Mouse (Mus musculus): Measurements from ENCODE around the gene Zbtb9. TPM values are rescaled to one million over a fixed set of nuclear protein-coding genes. Genes with fewer than 3 reads are reported as not detected.

The Zbtb9 gene
- polyA plus RNA-seq, 1 experiment from 2014 or later = 11.5 TPM

- H3K4me3 ChIP-seq (ENCODE audit: low read depth, low read length) = peak overlapping the region; percentile 43
- peaks cover 17% of the 10 kb centered on the region for H3K36me3 ChIP-seq (ENCODE audit: control insufficient read depth, insufficient read depth, low read length)
- no peak overlapping the region; the same call in 1 of the 2 replicates for H3K9ac ChIP-seq (ENCODE audit: low read length)
- ATAC-seq (ENCODE audit: insufficient number of reproducible peaks, low FRiP score, low TSS enrichment, low read depth) = no peak
- H3K4me1 ChIP-seq (ENCODE audit: control insufficient read depth, insufficient read depth, low read length) = peaks cover 6% of the 10 kb centered on the region; the same call in 1 of the 2 replicates
- no peaks in the 10 kb centered on the region for H3K9me3 ChIP-seq (ENCODE audit: control insufficient read depth, low read length)
- WGBS = 36% methylated on average over 12 of the region's 12 CpGs
- DNase-seq (ENCODE audit: low spot score) = no peak
- H3K27ac ChIP-seq (replicated peaks; ENCODE audit: low read depth, low read length) = peak overlapping the region; percentile 36; the same call in 1 of the 2 replicates
- H3K4me2 ChIP-seq (ENCODE audit: low read depth, severe bottlenecking) = peak overlapping the region; percentile 61
- H3K27me3 ChIP-seq (ENCODE audit: control insufficient read depth, insufficient read depth, low read length) = no peaks in the 10 kb centered on the region
Measured at GRCm38 (mm10) chr17:27018555-27019196, 45.7 kb downstream of the Zbtb9 start.

GRCm38 (mm10) chr17:27021076-27021475 is 48.1 kb downstream of the Zbtb9 start:
- H3K9ac ChIP-seq (ENCODE audit: low read length) = no peak overlapping the region
- H3K36me3 ChIP-seq (ENCODE audit: control insufficient read depth, insufficient read depth, low read length) = peaks cover 25% of the 10 kb centered on the region
- no peak overlapping the region for H3K27ac ChIP-seq (replicated peaks; ENCODE audit: low read depth, low read length)
- ATAC-seq (ENCODE audit: insufficient number of reproducible peaks, low FRiP score, low TSS enrichment, low read depth) (no peak), DNase-seq (ENCODE audit: low spot score) (no peak)
- H3K4me2 ChIP-seq (ENCODE audit: low read depth, severe bottlenecking) = no peak overlapping the region
- H3K9me3 ChIP-seq (ENCODE audit: control insufficient read depth, low read length) = no peaks in the 10 kb centered on the region
- no peak overlapping the region for H3K4me3 ChIP-seq (ENCODE audit: low read depth, low read length)
- peaks cover 6% of the 10 kb centered on the region; the same call in 1 of the 2 replicates for H3K4me1 ChIP-seq (ENCODE audit: control insufficient read depth, insufficient read depth, low read length)
- 92% methylated on average over 14 of the region's 14 CpGs for WGBS
- H3K27me3 ChIP-seq (ENCODE audit: control insufficient read depth, insufficient read depth, low read length) = no peaks in the 10 kb centered on the region

GRCm38 (mm10) chr17:27021736-27022135 is 48.8 kb downstream of the Zbtb9 start:
- ATAC-seq (ENCODE audit: insufficient number of reproducible peaks, low FRiP score, low TSS enrichment, low read depth) = no peak
- 92% methylated on average over 9 of the region's 9 CpGs for WGBS

GRCm38 (mm10) chr17:27023342-27023741 is 50.4 kb downstream of the Zbtb9 start:
- H3K27me3 ChIP-seq (ENCODE audit: control insufficient read depth, insufficient read depth, low read length) = no peaks in the 10 kb centered on the region
- H3K4me1 ChIP-seq (ENCODE audit: control insufficient read depth, insufficient read depth, low read length) = peaks cover 11% of the 10 kb centered on the region
- H3K4me2 ChIP-seq (ENCODE audit: low read depth, severe bottlenecking) = no peak overlapping the region; the same call in 1 of the 2 replicates
- H3K27ac ChIP-seq (replicated peaks; ENCODE audit: low read depth, low read length) = no peak overlapping the region
- H3K9ac ChIP-seq (ENCODE audit: low read length) = no peak overlapping the region
- 92% methylated on average over 4 of the region's 4 CpGs for WGBS
- DNase-seq (ENCODE audit: low spot score) (no peak), ATAC-seq (ENCODE audit: insufficient number of reproducible peaks, low FRiP score, low TSS enrichment, low read depth) (no peak)
- no peaks in the 10 kb centered on the region for H3K9me3 ChIP-seq (ENCODE audit: control insufficient read depth, low read length)
- H3K4me3 ChIP-seq (ENCODE audit: low read depth, low read length) = no peak overlapping the region
- peaks cover 25% of the 10 kb centered on the region for H3K36me3 ChIP-seq (ENCODE audit: control insufficient read depth, insufficient read depth, low read length)

More at GRCm38 (mm10) chr17:27021736-27022135, 48.8 kb downstream of the Zbtb9 start:
- Histone ChIP-seq H3K27me3 (ENCODE audit: control insufficient read depth, insufficient read depth, low read length) (no peaks in the 10 kb centered on the region), H3K9ac (ENCODE audit: low read length) (no peak overlapping the region), H3K4me1 (ENCODE audit: control insufficient read depth, insufficient read depth, low read length) (peaks cover 6% of the 10 kb centered on the region; the same call in 1 of the 2 replicates), H3K4me2 (ENCODE audit: low read depth, severe bottlenecking) (no peak overlapping the region), H3K27ac (replicated peaks; ENCODE audit: low read depth, low read length) (no peak overlapping the region), H3K9me3 (ENCODE audit: control insufficient read depth, low read length) (no peaks in the 10 kb centered on the region), H3K4me3 (ENCODE audit: low read depth, low read length) (no peak overlapping the region), H3K36me3 (ENCODE audit: control insufficient read depth, insufficient read depth, low read length) (peaks cover 25% of the 10 kb centered on the region)
- DNase-seq (ENCODE audit: low spot score) = no peak

- DNase-seq (ENCODE audit: low spot score) = no peak
- 96% methylated on average over 17 of the region's 17 CpGs for WGBS
- no peaks in the 10 kb centered on the region for H3K9me3 ChIP-seq (ENCODE audit: control insufficient read depth, low read length)
- no peak overlapping the region for H3K9ac ChIP-seq (ENCODE audit: low read length)
- H3K27me3 ChIP-seq (ENCODE audit: control insufficient read depth, insufficient read depth, low read length) = no peaks in the 10 kb centered on the region
- no peak overlapping the region for H3K4me2 ChIP-seq (ENCODE audit: low read depth, severe bottlenecking)
- H3K27ac ChIP-seq (replicated peaks; ENCODE audit: low read depth, low read length) = no peak overlapping the region
- peaks cover 24% of the 10 kb centered on the region for H3K36me3 ChIP-seq (ENCODE audit: control insufficient read depth, insufficient read depth, low read length)
- peaks cover 7% of the 10 kb centered on the region for H3K4me1 ChIP-seq (ENCODE audit: control insufficient read depth, insufficient read depth, low read length)
- no peak for ATAC-seq (ENCODE audit: insufficient number of reproducible peaks, low FRiP score, low TSS enrichment, low read depth)
- H3K4me3 ChIP-seq (ENCODE audit: low read depth, low read length) = no peak overlapping the region
Measured at GRCm38 (mm10) chr17:27025326-27025902, 52.4 kb downstream of the Zbtb9 start.

- no peak overlapping the region for H3K9ac ChIP-seq (ENCODE audit: low read length)
- WGBS = 95% methylated on average over 3 of the region's 3 CpGs
Measured at GRCm38 (mm10) chr17:27025951-27026350, 53.0 kb downstream of the Zbtb9 start.

GRCm38 (mm10) chr17:27027460-27028283 is 54.7 kb downstream of the Zbtb9 start:
- WGBS = 32% methylated on average over 12 of the region's 12 CpGs
- ATAC-seq (ENCODE audit: insufficient number of reproducible peaks, low FRiP score, low TSS enrichment, low read depth) = 0 out of 2 replicates have a peak, but pooled peaks have one; percentile 35

More at GRCm38 (mm10) chr17:27025951-27026350, 53.0 kb downstream of the Zbtb9 start:
- Histone ChIP-seq H3K27ac (replicated peaks; ENCODE audit: low read depth, low read length) (no peak overlapping the region), H3K4me3 (ENCODE audit: low read depth, low read length) (no peak overlapping the region), H3K4me2 (ENCODE audit: low read depth, severe bottlenecking) (no peak overlapping the region), H3K9me3 (ENCODE audit: control insufficient read depth, low read length) (no peaks in the 10 kb centered on the region), H3K36me3 (ENCODE audit: control insufficient read depth, insufficient read depth, low read length) (peaks cover 21% of the 10 kb centered on the region), H3K27me3 (ENCODE audit: control insufficient read depth, insufficient read depth, low read length) (no peaks in the 10 kb centered on the region), H3K4me1 (ENCODE audit: control insufficient read depth, insufficient read depth, low read length) (peaks cover 7% of the 10 kb centered on the region)
- DNase-seq (ENCODE audit: low spot score) (no peak), ATAC-seq (ENCODE audit: insufficient number of reproducible peaks, low FRiP score, low TSS enrichment, low read depth) (no peak)

GRCm38 (mm10) chr17:27028284-27028795 is 55.4 kb downstream of the Zbtb9 start:
- peak overlapping the region; percentile 89 for H3K4me2 ChIP-seq (ENCODE audit: low read depth, severe bottlenecking)
- peak overlapping the region; percentile 79 for H3K27ac ChIP-seq (replicated peaks; ENCODE audit: low read depth, low read length)
- 0% methylated on average over 19 of the region's 19 CpGs for WGBS
- no peaks in the 10 kb centered on the region for H3K27me3 ChIP-seq (ENCODE audit: control insufficient read depth, insufficient read depth, low read length)
- ATAC-seq (ENCODE audit: insufficient number of reproducible peaks, low FRiP score, low TSS enrichment, low read depth) (peak; percentile 44; the same call in 1 of the 2 replicates), DNase-seq (ENCODE audit: low spot score) (peak; percentile 97)
- peaks cover 9% of the 10 kb centered on the region for H3K36me3 ChIP-seq (ENCODE audit: control insufficient read depth, insufficient read depth, low read length)
- peak overlapping the region; percentile 96 for H3K9ac ChIP-seq (ENCODE audit: low read length)
- H3K9me3 ChIP-seq (ENCODE audit: control insufficient read depth, low read length) = no peaks in the 10 kb centered on the region
- H3K4me1 ChIP-seq (ENCODE audit: control insufficient read depth, insufficient read depth, low read length) = peaks cover 7% of the 10 kb centered on the region
- peak overlapping the region; percentile 79 for H3K4me3 ChIP-seq (ENCODE audit: low read depth, low read length)

More at GRCm38 (mm10) chr17:27027460-27028283, 54.7 kb downstream of the Zbtb9 start:
- H3K27me3 ChIP-seq (ENCODE audit: control insufficient read depth, insufficient read depth, low read length) = no peaks in the 10 kb centered on the region
- H3K4me3 ChIP-seq (ENCODE audit: low read depth, low read length) = peak overlapping the region; percentile 79
- peak overlapping the region; percentile 79 for H3K27ac ChIP-seq (replicated peaks; ENCODE audit: low read depth, low read length)
- peaks cover 11% of the 10 kb centered on the region for H3K36me3 ChIP-seq (ENCODE audit: control insufficient read depth, insufficient read depth, low read length)
- H3K9ac ChIP-seq (ENCODE audit: low read length) = peak overlapping the region; percentile 96
- peaks cover 7% of the 10 kb centered on the region for H3K4me1 ChIP-seq (ENCODE audit: control insufficient read depth, insufficient read depth, low read length)
- peak overlapping the region; percentile 89 for H3K4me2 ChIP-seq (ENCODE audit: low read depth, severe bottlenecking)
- H3K9me3 ChIP-seq (ENCODE audit: control insufficient read depth, low read length) = no peaks in the 10 kb centered on the region
- peak; percentile 46 for DNase-seq (ENCODE audit: low spot score)
